In the genomic region with DNA sequence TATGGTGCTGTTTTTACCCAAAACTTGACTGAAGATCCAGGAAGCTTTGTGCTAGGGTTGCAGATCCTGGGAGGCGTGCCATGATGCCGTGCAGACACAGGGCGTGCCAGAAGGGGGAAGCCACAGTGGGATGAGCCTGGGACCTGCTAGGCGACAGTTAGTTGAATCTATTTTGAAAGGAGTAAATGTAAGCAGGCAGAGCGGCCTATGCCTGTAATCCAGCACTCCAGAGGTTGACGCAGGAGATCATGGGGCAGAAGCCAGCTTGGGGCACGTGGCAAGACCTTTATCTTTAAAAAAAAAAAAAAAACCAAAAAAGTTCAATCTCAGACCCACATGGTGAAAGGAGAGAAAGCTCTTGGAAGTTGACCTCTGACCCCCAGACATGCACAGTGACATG, we compare ENCODE assay signal across 19 mouse cellular contexts.
"Had no signal": no experiment of that assay in that cellular context is flagged by ENCODE, and none has a peak within 500 bp of the region (broad histone marks: within the 10 kb centered on the region; RNA-seq: fewer than 3 reads in every experiment).

No protein-coding gene starts in this region.

- H3K27ac ChIP-seq: kidney, postnatal 0 days; layer of hippocampus, adult 2 months; limb, embryonic 10.5 days; limb, embryonic 13.5 days; liver, embryonic 14.5 days; lung, embryonic 15.5 days; midbrain, embryonic 12.5 days; midbrain, embryonic 15.5 days; neural tube, embryonic 12.5 days; neural tube, embryonic 15.5 days; stomach, postnatal 0 days had no signal

- DNase-seq: kidney, postnatal 25 days; layer of hippocampus, adult 9-11 months; liver; liver, postnatal 0 days; lung, postnatal 14 days; right cerebral cortex, adult 18-20 months; right cerebral cortex, postnatal 14 days; right cerebral cortex, postnatal 4 days had no signal

- H3K4me1 ChIP-seq: limb, embryonic 10.5 days; limb, embryonic 13.5 days; lung, embryonic 15.5 days; midbrain, embryonic 12.5 days; midbrain, embryonic 15.5 days; neural tube, embryonic 12.5 days; neural tube, embryonic 15.5 days had no signal

- H3K4me3 ChIP-seq: layer of hippocampus, adult 2 months; limb, embryonic 10.5 days; limb, embryonic 13.5 days; lung, embryonic 15.5 days; midbrain, embryonic 12.5 days; midbrain, embryonic 15.5 days; neural tube, embryonic 12.5 days; neural tube, embryonic 15.5 days had no signal
